Mouse (Mus musculus): Measurements from ENCODE around the gene Muc1.

GRCm38 (mm10) chr3:89226900-89227299 is 2.0 kb upstream of the Muc1 start, which contains the start of gene Mtx1:
- no peak for TF ChIP-seq CTCF (IDR thresholded peaks at IDR 0.05; ENCODE audit: low read depth, low read length)
- no peak for TF ChIP-seq POLR2A (IDR thresholded peaks at IDR 0.05; ENCODE audit: borderline replicate concordance, low read depth, low read length)

Data from bone marrow macrophage, adult 2 months (primary cell).